Mouse (Mus musculus) adrenal gland, adult (tissue): ENCODE data around the gene Fut1.

Experiments used
- DNase-seq, 2 experiments: peaks; one replicate each; pipeline ENCODE4 v3.0.0; 2022 to 2023; ENCODE audit warnings: low spot score in 1 of 2; ENCODE audit not compliant: inconsistent age in 2 of 2

Gene Fut1

DNA sequence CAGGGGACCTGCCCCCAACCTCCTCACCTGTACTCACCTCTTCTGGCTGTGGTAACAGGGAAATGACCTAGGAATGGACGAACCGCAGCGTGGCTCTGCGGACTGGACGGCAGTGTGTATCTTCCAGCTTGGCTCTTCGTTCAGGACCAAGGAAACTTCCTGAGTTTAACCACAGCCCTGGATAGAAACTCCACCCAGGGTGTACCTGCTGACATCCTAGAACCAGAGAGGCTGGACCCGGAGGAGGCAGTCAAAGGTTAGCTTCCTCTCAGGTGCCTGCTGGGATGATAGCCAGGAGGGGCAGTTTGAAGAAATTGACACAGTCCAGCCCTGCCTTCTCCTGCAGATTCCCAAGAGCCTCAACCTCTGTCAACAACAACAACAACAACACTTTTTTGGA, 49.1 kb downstream of the Fut1 start, which contains the start of gene Fut2:
Gene Fut2 (minus strand): TSS at position 234 of the 400 bp plus-strand sequence.
- DNase-seq: no peak

DNA sequence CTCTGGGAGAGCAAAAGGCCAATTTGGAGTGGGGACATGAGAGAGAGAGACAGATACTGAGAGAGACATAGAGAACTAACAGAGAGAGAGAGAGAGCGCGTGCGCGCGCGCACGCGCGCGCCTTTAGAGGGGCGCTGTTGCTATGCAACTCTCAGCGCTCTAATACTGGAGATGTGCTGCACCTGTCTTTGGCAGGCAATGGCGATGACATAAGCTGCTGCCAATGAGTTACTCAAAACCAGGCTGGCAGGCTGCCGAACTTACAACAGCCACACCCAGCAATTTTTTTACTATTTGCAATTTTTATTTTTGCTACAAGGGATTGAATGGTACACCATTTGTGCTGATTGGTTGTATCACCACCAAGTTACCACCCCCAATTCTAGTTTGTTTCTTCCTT, 50.7 kb downstream of the Fut1 start:
- no peak for DNase-seq

DNA sequence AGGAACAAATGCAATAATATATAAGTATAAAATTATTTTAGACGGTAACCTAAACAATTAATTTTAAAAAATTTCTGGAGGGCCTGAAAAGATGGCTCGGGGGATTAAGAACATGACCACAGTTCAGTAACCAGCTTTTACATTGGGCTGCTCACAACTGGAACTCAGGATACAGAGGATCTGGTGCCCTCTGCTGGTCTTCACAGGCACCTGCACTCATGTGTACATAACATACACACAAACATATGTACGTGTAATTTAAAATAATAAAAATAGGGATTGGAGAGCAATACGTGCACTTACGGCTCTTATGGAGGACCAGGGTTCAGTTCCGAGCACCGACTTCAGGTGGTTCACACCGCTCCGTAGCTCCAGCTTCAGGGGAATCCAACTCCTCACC, 51.8 kb downstream of the Fut1 start:
- no peak for DNase-seq
